In the genomic region with DNA sequence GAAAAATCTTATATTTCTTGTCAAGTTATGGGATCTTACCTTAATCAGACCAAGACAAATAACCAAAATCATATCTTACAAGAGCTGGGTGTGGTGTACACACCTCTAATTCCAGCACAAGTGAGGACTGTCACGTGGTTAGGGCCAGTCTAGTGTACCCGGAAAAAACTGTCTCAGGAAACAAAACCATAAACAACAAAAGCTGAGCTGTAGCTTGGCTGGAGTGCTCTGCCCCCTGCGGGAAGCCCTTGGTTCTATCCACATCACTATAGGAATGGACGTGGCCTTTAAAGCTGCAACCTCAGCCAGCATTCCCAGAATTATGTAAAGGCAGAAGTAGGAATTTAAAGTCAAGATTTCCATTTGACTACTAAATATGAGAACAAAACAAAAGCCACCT, we compare ENCODE assay signal across 16 mouse cellular contexts. TPM values are rescaled to one million over a fixed set of nuclear protein-coding genes. Genes with fewer than 3 reads are reported as not detected.
DNase-seq lines count a peak whose midpoint lies in the region; ATAC-seq and TF ChIP-seq lines count a peak whose summit lies in the region.
"Had no signal": no experiment of that assay in that cellular context is flagged by ENCODE, and none has a peak within 500 bp of the region (broad histone marks: within the 10 kb centered on the region; RNA-seq: fewer than 3 reads in every experiment).

No protein-coding gene starts in this region.

- no peak for TF ChIP-seq EP300 in heart, postnatal 0 days (IDR thresholded peaks at IDR 0.05; ENCODE audit: low read depth)

- no peak for ATAC-seq in heart, postnatal 0 days (ENCODE audit: insufficient read depth, low read depth)
- ATAC-seq: activated CD4-positive, CD25-positive, alpha-beta regulatory T cell, adult 4 months had no signal

- H3K4me3 ChIP-seq in heart, postnatal 0 days (ENCODE audit: low read depth, low read length) = no peak overlapping the region
- no peak overlapping the region for H3K4me3 ChIP-seq in heart, embryonic 10.5 days
- H3K4me3 ChIP-seq: embryonic facial prominence, embryonic 15.5 days; forebrain, embryonic 12.5 days; heart, embryonic 13.5 days; liver, embryonic 13.5 days; midbrain, embryonic 12.5 days; stomach, embryonic 15.5 days had no signal

- H3K36me3 ChIP-seq in heart, postnatal 0 days (replicated peaks; ENCODE audit: control insufficient read depth, insufficient read depth, low read length) = peaks cover 50% of the 10 kb centered on the region
- peaks cover 45% of the 10 kb centered on the region for H3K36me3 ChIP-seq in heart, embryonic 10.5 days

- no peak overlapping the region for H3K4me2 ChIP-seq in heart, postnatal 0 days (ENCODE audit: low read depth, low read length)
- H3K4me2 ChIP-seq: embryonic facial prominence, embryonic 15.5 days; forebrain, embryonic 12.5 days; heart, embryonic 13.5 days; liver, embryonic 13.5 days; midbrain, embryonic 12.5 days; stomach, embryonic 15.5 days had no signal

- no peaks in the 10 kb centered on the region for H3K9me3 ChIP-seq in heart, postnatal 0 days (replicated peaks; ENCODE audit: control insufficient read depth, low read length)
- no peaks in the 10 kb centered on the region for H3K9me3 ChIP-seq in heart, embryonic 10.5 days
- H3K9me3 ChIP-seq: embryonic facial prominence, embryonic 15.5 days; forebrain, embryonic 12.5 days; heart, embryonic 13.5 days; liver, embryonic 13.5 days; midbrain, embryonic 12.5 days; stomach, embryonic 15.5 days had no signal

- no peaks in the 10 kb centered on the region for H3K27me3 ChIP-seq in heart, postnatal 0 days (ENCODE audit: control insufficient read depth, insufficient read depth, low read length)
- no peaks in the 10 kb centered on the region for H3K27me3 ChIP-seq in heart, embryonic 10.5 days (ENCODE audit: insufficient read depth, poor library complexity, severe bottlenecking)
- H3K27me3 ChIP-seq: embryonic facial prominence, embryonic 15.5 days; forebrain, embryonic 12.5 days; heart, embryonic 13.5 days; liver, embryonic 13.5 days; midbrain, embryonic 12.5 days; stomach, embryonic 15.5 days had no signal

- no peak overlapping the region for H3K9ac ChIP-seq in heart, postnatal 0 days (replicated peaks; ENCODE audit: low read depth, low read length)
- H3K9ac ChIP-seq: embryonic facial prominence, embryonic 15.5 days; forebrain, embryonic 12.5 days; heart, embryonic 13.5 days; liver, embryonic 13.5 days; midbrain, embryonic 12.5 days; stomach, embryonic 15.5 days had no signal

- no peak for DNase-seq in heart, postnatal 0 days (ENCODE audit: low spot score)
- DNase-seq in heart, embryonic 10.5 days (ENCODE audit: low spot score) = no peak
- peak; percentile 79 for DNase-seq in R1 (ENCODE audit: low read depth, low spot score)
- DNase-seq in large intestine, adult 2 months (ENCODE audit: low read depth, low spot score) = peak; percentile 47
- peak; percentile 72 for DNase-seq in lung, postnatal 25 days (ENCODE audit: low spot score)
- no peak for DNase-seq in retina, embryonic 14.5 days (ENCODE audit: low spot score)
- no peak for DNase-seq in kidney, adult 9 months
- DNase-seq: cerebellum, adult 11 months; gastrocnemius, postnatal 10 days; liver, embryonic 13.5 days had no signal

- H3K27ac ChIP-seq in heart, postnatal 0 days (ENCODE audit: low read depth) = no peak overlapping the region
- H3K27ac ChIP-seq in heart, embryonic 10.5 days = no peak overlapping the region
- H3K27ac ChIP-seq: embryonic facial prominence, embryonic 15.5 days; forebrain, embryonic 12.5 days; heart, embryonic 13.5 days; liver, embryonic 13.5 days; midbrain, embryonic 12.5 days; stomach, embryonic 15.5 days had no signal

- H3K4me1 ChIP-seq in heart, postnatal 0 days (ENCODE audit: control insufficient read depth, insufficient read depth) = no peaks in the 10 kb centered on the region
- peaks cover 11% of the 10 kb centered on the region for H3K4me1 ChIP-seq in heart, embryonic 10.5 days
- H3K4me1 ChIP-seq: midbrain, embryonic 12.5 days; stomach, embryonic 15.5 days had no signal

- WGBS in heart, postnatal 0 days = 61% methylated on average over 4 of the region's 4 CpGs
- WGBS in heart, embryonic 10.5 days = 78% methylated on average over 4 of the region's 4 CpGs
- WGBS in large intestine, adult 2 months = 7% methylated on average over 4 of the region's 4 CpGs

- TF ChIP-seq CTCF in heart, postnatal 0 days (IDR thresholded peaks at IDR 0.05; ENCODE audit: low read depth) = peak; percentile 1; the same call in 1 of the 2 replicates

RNA-seq across cellular contexts. Expression of a gene that starts 21.7 kb away (rescaled TPM):
- total RNA-seq in heart, postnatal 0 days (2014; rRNA removed; ENCODE audit: low replicate concordance) = 46.1 and 52.8 TPM in 2 replicates
- polyA plus RNA-seq in heart, postnatal 0 days (2015; fragmentation: Nextera tagmentation; extraction: Ambion mirVana) = 99.0 and 105 TPM in 2 replicates
- 132 and 170 TPM in 2 replicates for polyA plus RNA-seq in heart, embryonic 10.5 days (2016; fragmentation: Nextera tagmentation; extraction: Ambion mirVana)
- 26.5 and 27.1 TPM in 2 replicates for polyA plus RNA-seq in large intestine, adult 2 months (2012; rRNA removed)

RNA-seq across cellular contexts. Expression of a gene that starts 31.6 kb away (rescaled TPM):
- 11.4 and 23.6 TPM in 2 replicates for total RNA-seq in heart, postnatal 0 days (2014; rRNA removed; ENCODE audit: low replicate concordance)
- 18.6 and 19.1 TPM in 2 replicates for polyA plus RNA-seq in heart, postnatal 0 days (2015; fragmentation: Nextera tagmentation; extraction: Ambion mirVana)
- polyA plus RNA-seq in heart, embryonic 10.5 days (2016; fragmentation: Nextera tagmentation; extraction: Ambion mirVana) = 75.0 and 84.0 TPM in 2 replicates
- polyA plus RNA-seq in large intestine, adult 2 months (2012; rRNA removed) = 7.2 and 8.3 TPM in 2 replicates

Comparison
In these comparisons a context has a peak if more than half of its experiments do, and no peak if none do; other contexts are left out.
1. DNase-seq: peak in R1 (single experiment), large intestine, adult 2 months (single experiment) and lung, postnatal 25 days (single experiment); none in heart, postnatal 0 days (single experiment), heart, embryonic 10.5 days (single experiment), retina, embryonic 14.5 days (single experiment) and kidney, adult 9 months (single experiment).